Mouse (Mus musculus) brain, embryonic 14.5 days (tissue): ENCODE measurements around the gene Ppm1b.

Experiments used
- CTCF ChIP-seq: fragments of 200-500 bp; IDR thresholded peaks from 2 replicates; pipeline ENCODE4 v1.5.1; 2012; ENCODE audit warnings: inconsistent platforms, mild to moderate bottlenecking, moderate library complexity, borderline replicate concordance; ENCODE audit not compliant: insufficient read depth, insufficient read length; ENCODE audit errors: extremely low read depth
- POLR2A ChIP-seq: fragments of 200-500 bp; IDR thresholded peaks from 2 replicates; pipeline ENCODE4 v1.6.1; 2012; ENCODE audit warnings: mild to moderate bottlenecking, inconsistent platforms, borderline replicate concordance; ENCODE audit not compliant: poor library complexity, insufficient read depth, insufficient read length, severe bottlenecking; ENCODE audit errors: extremely low read depth

GRCm38 (mm10) chr17:85023247-85024167 is 67.0 kb downstream of the Ppm1b start:
- TF ChIP-seq POLR2A (no peak), CTCF (peak; percentile 57; the same call in 1 of the 2 replicates)
